Mouse (Mus musculus): ENCODE measurements around the gene Acadl. TPM values are rescaled to one million over a fixed set of nuclear protein-coding genes. Genes with fewer than 3 reads are reported as not detected.

Gene Acadl
- polyA plus RNA-seq, 1 experiment from 2014 or later = 101 TPM

- peak; percentile 47 for DNase-seq
- ATAC-seq (ENCODE audit: low read depth) = peak; percentile 7; the same call in 1 of the 2 replicates
- Histone ChIP-seq H3K4me3 (replicated peaks) (peak overlapping the region; percentile 12; the same call in 1 of the 2 replicates), H3K9me3 (replicated peaks) (no peaks in the 10 kb centered on the region), H3K36me3 (peaks cover 29% of the 10 kb centered on the region), H3K27ac (no peak overlapping the region), H3K9ac (no peak overlapping the region), H3K27me3 (no peaks in the 10 kb centered on the region), H3K4me2 (peak overlapping the region; percentile 39), H3K4me1 (replicated peaks) (no peaks in the 10 kb centered on the region; the same call in 1 of the 2 replicates)
- 50% methylated on average over 16 of the region's 16 CpGs for WGBS (ENCODE audit: insufficient replicate concordance)
These were observed 24.7 kb downstream of the Acadl start for GRCm38 (mm10) chr1:66838184-66839042.

- Histone ChIP-seq H3K9me3 (replicated peaks) (no peaks in the 10 kb centered on the region), H3K27ac (no peak overlapping the region), H3K36me3 (peaks cover 19% of the 10 kb centered on the region), H3K4me1 (replicated peaks) (no peaks in the 10 kb centered on the region; the same call in 1 of the 2 replicates), H3K4me2 (no peak overlapping the region), H3K9ac (no peak overlapping the region), H3K27me3 (no peaks in the 10 kb centered on the region), H3K4me3 (replicated peaks) (no peak overlapping the region)
- WGBS (ENCODE audit: insufficient replicate concordance) = 73% methylated on average over 3 of the region's 3 CpGs
- ATAC-seq (ENCODE audit: low read depth) = no peak
- DNase-seq = no peak
These were observed 25.9 kb downstream of the Acadl start for GRCm38 (mm10) chr1:66837207-66837606.

GRCm38 (mm10) chr1:66832636-66833165, 30.4 kb downstream of the Acadl start:
- Histone ChIP-seq H3K27ac (no peak overlapping the region), H3K9me3 (replicated peaks) (no peaks in the 10 kb centered on the region), H3K36me3 (peaks cover 9% of the 10 kb centered on the region; the same call in 1 of the 2 replicates), H3K9ac (no peak overlapping the region), H3K4me3 (replicated peaks) (no peak overlapping the region), H3K4me1 (replicated peaks) (no peaks in the 10 kb centered on the region), H3K4me2 (no peak overlapping the region), H3K27me3 (no peaks in the 10 kb centered on the region)
- 66% methylated on average over 7 of the region's 7 CpGs for WGBS (ENCODE audit: insufficient replicate concordance)
- ATAC-seq (ENCODE audit: low read depth) (no peak), DNase-seq (no peak)

- H3K27me3 ChIP-seq = no peaks in the 10 kb centered on the region
- H3K4me2 ChIP-seq = no peak overlapping the region
- no peak overlapping the region for H3K4me3 ChIP-seq (replicated peaks)
- ATAC-seq (ENCODE audit: low read depth) (no peak), DNase-seq (no peak)
- no peaks in the 10 kb centered on the region for H3K4me1 ChIP-seq (replicated peaks)
- no peak overlapping the region for H3K27ac ChIP-seq
- H3K9me3 ChIP-seq (replicated peaks) = no peaks in the 10 kb centered on the region
- WGBS (ENCODE audit: insufficient replicate concordance) = 77% methylated on average over 9 of the region's 9 CpGs
- H3K9ac ChIP-seq = no peak overlapping the region
- H3K36me3 ChIP-seq = peaks cover 9% of the 10 kb centered on the region; the same call in 1 of the 2 replicates
These were observed 31.1 kb downstream of the Acadl start for GRCm38 (mm10) chr1:66831824-66832600.

- H3K36me3 ChIP-seq = no peaks in the 10 kb centered on the region; the same call in 1 of the 2 replicates
- 81% methylated on average over 9 of the region's 9 CpGs for WGBS (ENCODE audit: insufficient replicate concordance)
- H3K27me3 ChIP-seq = no peaks in the 10 kb centered on the region
- ATAC-seq (ENCODE audit: low read depth) (no peak), DNase-seq (no peak)
- no peak overlapping the region for H3K4me2 ChIP-seq
- no peaks in the 10 kb centered on the region for H3K4me1 ChIP-seq (replicated peaks)
- H3K27ac ChIP-seq = no peak overlapping the region
- no peak overlapping the region for H3K9ac ChIP-seq
- no peak overlapping the region for H3K4me3 ChIP-seq (replicated peaks)
- no peaks in the 10 kb centered on the region for H3K9me3 ChIP-seq (replicated peaks)
These were observed 33.5 kb downstream of the Acadl start for GRCm38 (mm10) chr1:66829400-66830080.

- ATAC-seq (ENCODE audit: low read depth) = no peak
- H3K27ac ChIP-seq = no peak overlapping the region; the same call in 1 of the 2 replicates
- no peaks in the 10 kb centered on the region for H3K27me3 ChIP-seq
- H3K4me2 ChIP-seq = no peak overlapping the region
- WGBS (ENCODE audit: insufficient replicate concordance) = 76% methylated on average over 9 of the region's 9 CpGs
- DNase-seq = no peak
- H3K9ac ChIP-seq = no peak overlapping the region
- no peaks in the 10 kb centered on the region for H3K36me3 ChIP-seq
- H3K9me3 ChIP-seq (replicated peaks) = no peaks in the 10 kb centered on the region
- H3K4me3 ChIP-seq (replicated peaks) = no peak overlapping the region
- H3K4me1 ChIP-seq (replicated peaks) = 0 out of 2 replicates have a peak, but pooled peaks cover 4% of the 10 kb centered on the region
These were observed 41.1 kb downstream of the Acadl start for GRCm38 (mm10) chr1:66821966-66822365.

- Histone ChIP-seq H3K4me2 (no peak overlapping the region), H3K36me3 (no peaks in the 10 kb centered on the region), H3K9ac (no peak overlapping the region), H3K27ac (no peak overlapping the region), H3K9me3 (replicated peaks) (no peaks in the 10 kb centered on the region), H3K4me1 (replicated peaks) (peaks cover 9% of the 10 kb centered on the region), H3K27me3 (no peaks in the 10 kb centered on the region), H3K4me3 (replicated peaks) (no peak overlapping the region)
- ATAC-seq (ENCODE audit: low read depth) = no peak
- WGBS (ENCODE audit: insufficient replicate concordance) = 8% methylated on average over 7 of the region's 7 CpGs
- no peak for DNase-seq
These were observed 42.8 kb downstream of the Acadl start for GRCm38 (mm10) chr1:66820241-66820640.

- DNase-seq = peak; percentile 18
These were observed 45.2 kb downstream of the Acadl start for GRCm38 (mm10) chr1:66817865-66818315.

GRCm38 (mm10) chr1:66817453-66817839, 45.6 kb downstream of the Acadl start, which contains the start of gene Kansl1l:
TSS of gene Kansl1l (minus strand) at chr1:66817562.
- Histone ChIP-seq H3K4me2 (peak within 1 kb of the TSS; percentile 95), H3K27me3 (no peaks in the 10 kb centered on the region), H3K4me1 (replicated peaks) (peaks cover 18% of the 10 kb centered on the region), H3K36me3 (no peaks in the 10 kb centered on the region), H3K27ac (peak within 1 kb of the TSS; percentile 97), H3K9me3 (replicated peaks) (no peaks in the 10 kb centered on the region), H3K4me3 (replicated peaks) (peak within 1 kb of the TSS; percentile 88), H3K9ac (peak within 1 kb of the TSS; percentile 92)
- ATAC-seq (ENCODE audit: low read depth) = peak; percentile 90
- WGBS (ENCODE audit: insufficient replicate concordance) = under 1% methylated on average over 26 of the region's 56 CpGs
- DNase-seq = peak; percentile 89

More at GRCm38 (mm10) chr1:66817865-66818315, 45.2 kb downstream of the Acadl start:
- peak overlapping the region; percentile 80 for H3K27ac ChIP-seq
- peaks cover 18% of the 10 kb centered on the region for H3K4me1 ChIP-seq (replicated peaks)
- no peaks in the 10 kb centered on the region for H3K36me3 ChIP-seq
- H3K27me3 ChIP-seq = no peaks in the 10 kb centered on the region
- ATAC-seq (ENCODE audit: low read depth) = peak; percentile 45
- H3K9me3 ChIP-seq (replicated peaks) = no peaks in the 10 kb centered on the region
- peak overlapping the region; percentile 92 for H3K9ac ChIP-seq
- H3K4me3 ChIP-seq (replicated peaks) = peak overlapping the region; percentile 88
- WGBS (ENCODE audit: insufficient replicate concordance) = under 1% methylated on average over 20 of the region's 20 CpGs
- H3K4me2 ChIP-seq = peak overlapping the region; percentile 95

- peak overlapping the region; percentile 95 for H3K4me2 ChIP-seq
- H3K27me3 ChIP-seq = no peaks in the 10 kb centered on the region
- H3K4me1 ChIP-seq (replicated peaks) = peaks cover 18% of the 10 kb centered on the region
- DNase-seq (peak; percentile 74), ATAC-seq (ENCODE audit: low read depth) (peak; percentile 76)
- no peaks in the 10 kb centered on the region for H3K36me3 ChIP-seq
- peak overlapping the region; percentile 97 for H3K27ac ChIP-seq
- peak overlapping the region; percentile 92 for H3K9ac ChIP-seq
- under 1% methylated on average over 48 of the region's 63 CpGs for WGBS (ENCODE audit: insufficient replicate concordance)
- H3K4me3 ChIP-seq (replicated peaks) = peak overlapping the region; percentile 88
- no peaks in the 10 kb centered on the region for H3K9me3 ChIP-seq (replicated peaks)
These were observed 46.1 kb downstream of the Acadl start for GRCm38 (mm10) chr1:66816837-66817452.
